Mouse (Mus musculus) forebrain, embryonic 16.5 days (tissue): ENCODE results near the gene Tfcp2. TPM values are rescaled to one million over a fixed set of nuclear protein-coding genes. Genes with fewer than 3 reads are reported as not detected.

Experiments used
- ATAC-seq: fragments of 200-750 bp; cut with Nextera tagmentation; 2 replicates; pipeline ENCODE4 v1.8.0; 2017; ENCODE audit warnings: mild to moderate bottlenecking, moderate library complexity
- H3K27ac ChIP-seq: fragments of 300-500 bp; sonication (generic); 2 replicates; pipeline ENCODE4 v1.5.1; 2014; ENCODE audit warnings: low read length, control low read depth
- H3K27me3 ChIP-seq: fragments of 300-500 bp; sonication (generic); replicated peaks from 2 replicates; pipeline ENCODE4 v1.6.1; 2014; ENCODE audit warnings: low read length; ENCODE audit not compliant: control insufficient read depth, insufficient read depth
- H3K36me3 ChIP-seq: fragments of 300-500 bp; sonication (generic); 2 replicates; pipeline ENCODE4 v1.6.1; 2014; ENCODE audit not compliant: control insufficient read depth, insufficient read depth
- H3K4me1 ChIP-seq: fragments of 300-500 bp; sonication (generic); replicated peaks from 2 replicates; pipeline ENCODE4 v1.6.1; 2014; ENCODE audit warnings: low read length; ENCODE audit not compliant: control insufficient read depth, insufficient read depth
- H3K4me2 ChIP-seq: fragments of 300-500 bp; sonication (generic); 2 replicates; pipeline ENCODE4 v1.6.1; 2014; ENCODE audit warnings: mild to moderate bottlenecking, low read length, control low read depth
- H3K4me3 ChIP-seq: fragments of 300-500 bp; sonication (generic); replicated peaks from 2 replicates; pipeline ENCODE4 v1.5.1; 2014; ENCODE audit warnings: mild to moderate bottlenecking, low read length, control low read depth
- H3K9ac ChIP-seq: fragments of 300-500 bp; sonication (generic); replicated peaks from 2 replicates; pipeline ENCODE4 v1.6.1; 2014; ENCODE audit warnings: low read depth, low read length, control low read depth
- H3K9me3 ChIP-seq: fragments of 300-500 bp; sonication (generic); 2 replicates; pipeline ENCODE4 v1.6.1; 2016; ENCODE audit warnings: low read length; ENCODE audit not compliant: control insufficient read depth
- WGBS: fragments of 180-500 bp; shearing (Covaris S2); extraction: QIAGEN DNeasy Blood & Tissue Kit; methylation state at CpG from one replicate; pipeline ENCODE4 v1.1.7; 2014; 5-methylcytosine and 5-hydroxymethylcytosine counted together
- polyA plus RNA-seq: library from polyadenylated mRNA; unstranded; fragments of >200 nt; fragmentation: Nextera tagmentation; extraction: Ambion mirVana; gene quantifications from 2 replicates; pipeline ENCODE4 v1.2.1, GENCODE M21; 2015

Gene Tfcp2
- polyA plus RNA-seq, 1 experiment from 2014 or later, result 35.1 TPM

DNA sequence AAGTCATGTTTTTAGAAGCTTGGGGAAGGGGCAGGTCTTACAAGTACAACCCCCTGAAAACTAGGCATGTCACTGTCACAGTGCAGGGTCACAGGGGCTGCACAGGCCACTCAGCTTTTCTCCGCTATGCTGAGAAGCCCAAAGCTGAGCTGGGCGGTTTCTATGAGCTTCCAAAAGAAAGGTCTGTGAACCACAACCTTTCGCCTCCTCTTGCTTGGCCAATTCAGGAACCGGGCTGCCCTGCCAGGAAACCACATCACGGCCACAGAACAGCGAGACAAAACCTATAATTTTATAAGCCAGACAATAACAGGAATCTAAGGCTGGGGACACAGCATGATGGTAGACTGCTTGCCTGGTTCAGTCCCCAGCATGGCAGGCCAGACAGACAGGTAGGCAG lies 36.5 kb upstream of the Tfcp2 start:
- Histone ChIP-seq H3K4me1 (no peaks in the 10 kb centered on the region), H3K4me3 (no peak overlapping the region), H3K27ac (no peak overlapping the region), H3K36me3 (peaks cover 14% of the 10 kb centered on the region), H3K27me3 (no peaks in the 10 kb centered on the region), H3K4me2 (no peak overlapping the region), H3K9me3 (no peaks in the 10 kb centered on the region), H3K9ac (no peak overlapping the region)
- no peak for ATAC-seq
- WGBS, result 86% methylated on average over 6 of the region's 6 CpGs

DNA sequence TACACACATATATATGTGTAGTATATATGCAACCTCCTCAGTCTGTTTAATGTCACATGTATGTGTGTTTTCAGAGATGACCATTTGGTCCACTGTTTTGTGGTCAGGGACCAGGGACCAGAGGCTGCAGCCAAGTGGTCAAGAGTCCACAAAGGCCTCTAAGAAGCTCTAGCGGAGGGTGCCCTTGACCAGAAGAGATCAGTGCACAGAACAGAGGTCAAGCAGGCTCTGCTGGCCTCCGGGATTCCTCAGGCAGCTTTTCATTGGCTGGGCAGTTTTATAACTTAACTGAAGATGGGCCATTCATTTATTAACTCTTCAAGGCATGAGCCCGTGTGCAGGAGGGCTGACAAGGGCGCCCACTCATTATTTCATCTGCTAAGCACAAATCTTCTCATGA lies 35.4 kb upstream of the Tfcp2 start:
- H3K36me3 ChIP-seq, result peaks cover 20% of the 10 kb centered on the region
- ATAC-seq, result no peak
- H3K9me3 ChIP-seq, result no peaks in the 10 kb centered on the region
- no peak overlapping the region for H3K9ac ChIP-seq
- no peaks in the 10 kb centered on the region for H3K4me1 ChIP-seq
- H3K4me3 ChIP-seq, result no peak overlapping the region
- no peak overlapping the region for H3K27ac ChIP-seq
- H3K27me3 ChIP-seq, result no peaks in the 10 kb centered on the region
- WGBS, result 83% methylated on average over 4 of the region's 4 CpGs
- H3K4me2 ChIP-seq, result no peak overlapping the region

DNA sequence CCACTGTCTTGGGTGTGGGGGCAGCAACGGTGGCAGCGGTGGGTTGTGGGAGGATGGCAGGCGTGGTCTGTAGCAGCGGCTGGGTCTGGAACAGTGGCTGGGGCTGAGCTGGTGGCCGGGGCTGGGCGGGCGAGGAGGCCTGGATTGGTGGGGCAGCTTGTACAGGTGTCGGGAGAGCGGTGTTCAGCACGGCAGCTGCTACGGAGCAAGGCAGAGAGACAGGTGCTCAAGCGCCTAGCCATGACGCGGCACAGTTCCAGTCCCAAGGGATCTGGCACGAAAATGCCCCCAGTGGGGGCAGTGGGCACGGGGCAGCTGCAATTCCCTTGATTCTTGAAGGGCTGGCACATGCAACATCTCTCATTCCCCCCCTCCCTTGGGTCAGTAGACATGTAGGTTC lies 34.1 kb upstream of the Tfcp2 start:
- H3K9me3 ChIP-seq, result no peaks in the 10 kb centered on the region
- no peak for ATAC-seq
- no peaks in the 10 kb centered on the region for H3K4me1 ChIP-seq
- H3K27ac ChIP-seq, result no peak overlapping the region
- H3K27me3 ChIP-seq, result no peaks in the 10 kb centered on the region
- H3K4me2 ChIP-seq, result no peak overlapping the region
- no peak overlapping the region for H3K4me3 ChIP-seq
- 94% methylated on average over 16 of the region's 16 CpGs for WGBS
- no peak overlapping the region for H3K9ac ChIP-seq
- H3K36me3 ChIP-seq, result peaks cover 20% of the 10 kb centered on the region

DNA sequence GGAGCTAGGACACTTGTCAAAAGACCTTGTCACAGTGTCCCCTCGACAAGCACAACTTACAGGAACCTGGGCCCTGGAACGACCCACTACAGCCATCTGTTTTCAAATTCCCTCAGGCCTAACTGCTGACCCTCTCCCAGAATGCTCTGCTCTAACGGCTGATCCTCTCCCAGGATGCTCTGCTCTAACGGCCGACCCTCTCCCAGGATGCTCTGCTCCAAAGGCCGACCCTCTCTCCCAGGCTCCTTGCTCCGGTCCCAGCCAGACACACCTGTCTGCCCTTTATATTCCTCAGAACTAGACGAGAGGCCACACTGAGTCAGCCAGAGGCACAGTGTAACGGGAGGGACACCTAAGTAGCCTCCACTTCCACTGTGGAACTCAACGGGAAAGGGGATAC lies 28.3 kb upstream of the Tfcp2 start:
- no peaks in the 10 kb centered on the region for H3K27me3 ChIP-seq
- WGBS, result 91% methylated on average over 10 of the region's 10 CpGs
- peaks cover 21% of the 10 kb centered on the region for H3K36me3 ChIP-seq
- no peak overlapping the region for H3K9ac ChIP-seq
- H3K4me2 ChIP-seq, result no peak overlapping the region
- ATAC-seq, result no peak
- H3K4me1 ChIP-seq, result no peaks in the 10 kb centered on the region
- H3K4me3 ChIP-seq, result no peak overlapping the region
- H3K27ac ChIP-seq, result no peak overlapping the region
- no peaks in the 10 kb centered on the region for H3K9me3 ChIP-seq

DNA sequence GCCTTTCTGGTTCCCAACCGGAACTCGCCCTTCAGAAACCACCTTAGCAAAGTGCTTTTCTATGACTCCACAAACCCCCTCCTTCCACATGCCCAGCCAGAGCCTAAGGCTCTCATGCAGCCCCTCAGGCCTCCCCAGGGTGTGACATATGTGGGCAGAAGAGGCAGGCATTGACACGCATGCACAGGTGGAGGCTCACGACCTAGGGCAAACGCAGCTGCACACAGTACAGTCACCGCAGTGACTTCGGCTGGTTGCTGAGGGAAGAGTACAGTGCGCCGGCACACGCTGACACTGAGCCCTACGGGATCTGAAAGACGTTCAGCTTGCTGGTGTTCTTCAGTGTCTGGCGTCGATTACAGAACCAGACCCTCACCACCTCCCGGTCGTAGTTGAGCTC lies 26.2 kb upstream of the Tfcp2 start:
- ATAC-seq, result no peak
- H3K36me3 ChIP-seq, result peaks cover 17% of the 10 kb centered on the region
- 90% methylated on average over 16 of the region's 16 CpGs for WGBS

DNA sequence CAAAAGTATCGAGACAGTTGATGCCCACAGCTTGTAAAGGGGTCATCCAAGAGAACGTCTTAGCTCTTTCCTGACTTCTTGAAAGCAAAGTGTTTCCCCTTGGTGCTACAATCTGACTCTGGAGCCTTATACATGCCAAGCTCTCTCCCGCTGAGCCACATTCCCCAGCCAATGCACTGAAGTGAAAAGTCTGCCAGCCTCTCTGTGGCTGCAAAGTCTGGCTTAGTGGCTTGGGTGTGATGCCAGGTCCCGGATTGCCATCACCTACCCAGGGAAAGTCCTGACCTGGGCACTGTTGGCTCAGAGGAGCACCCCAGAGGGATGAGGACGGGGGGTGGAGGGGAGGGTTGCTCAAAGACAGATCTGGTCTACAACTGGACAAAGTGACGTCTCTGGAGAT lies 25.0 kb upstream of the Tfcp2 start:
- WGBS, result 88% methylated on average over 6 of the region's 6 CpGs
- Histone ChIP-seq H3K4me3 (no peak overlapping the region), H3K4me1 (peaks cover 12% of the 10 kb centered on the region), H3K27ac (no peak overlapping the region), H3K36me3 (peaks cover 13% of the 10 kb centered on the region), H3K4me2 (no peak overlapping the region), H3K9me3 (no peaks in the 10 kb centered on the region), H3K9ac (no peak overlapping the region), H3K27me3 (no peaks in the 10 kb centered on the region)
- ATAC-seq, result no peak

More for the DNA sequence above, 26.2 kb upstream of the Tfcp2 start:
- Histone ChIP-seq H3K27ac (no peak overlapping the region), H3K9me3 (no peaks in the 10 kb centered on the region), H3K27me3 (no peaks in the 10 kb centered on the region), H3K9ac (no peak overlapping the region), H3K4me1 (peaks cover 12% of the 10 kb centered on the region), H3K4me2 (no peak overlapping the region), H3K4me3 (no peak overlapping the region)

DNA sequence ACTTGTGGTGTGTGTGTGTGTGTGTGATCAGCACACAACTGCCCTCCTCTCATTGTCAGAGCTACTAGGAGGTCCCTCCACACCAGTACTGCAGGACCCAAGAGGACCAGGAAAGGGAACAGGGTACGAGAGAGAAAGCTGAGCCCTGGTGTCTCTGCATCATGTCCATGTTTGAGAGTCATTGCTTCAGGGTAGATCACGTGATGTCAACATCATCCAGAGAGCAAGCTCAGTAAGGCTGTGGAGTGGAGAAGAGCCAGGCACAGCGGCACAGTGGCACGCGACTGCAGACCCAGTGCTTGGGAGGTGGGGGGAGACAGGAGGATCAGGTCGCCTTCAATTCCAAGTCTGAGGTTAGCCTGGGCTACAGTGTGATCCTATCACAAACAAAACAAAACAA lies 24.6 kb upstream of the Tfcp2 start:
- WGBS, result 87% methylated on average over 6 of the region's 6 CpGs
- H3K4me3 ChIP-seq, result no peak overlapping the region
- H3K36me3 ChIP-seq, result peaks cover 13% of the 10 kb centered on the region
- H3K27me3 ChIP-seq, result no peaks in the 10 kb centered on the region
- no peak overlapping the region for H3K4me2 ChIP-seq
- ATAC-seq, result no peak
- H3K9ac ChIP-seq, result no peak overlapping the region
- H3K27ac ChIP-seq, result no peak overlapping the region
- H3K4me1 ChIP-seq, result peaks cover 12% of the 10 kb centered on the region
- H3K9me3 ChIP-seq, result no peaks in the 10 kb centered on the region

DNA sequence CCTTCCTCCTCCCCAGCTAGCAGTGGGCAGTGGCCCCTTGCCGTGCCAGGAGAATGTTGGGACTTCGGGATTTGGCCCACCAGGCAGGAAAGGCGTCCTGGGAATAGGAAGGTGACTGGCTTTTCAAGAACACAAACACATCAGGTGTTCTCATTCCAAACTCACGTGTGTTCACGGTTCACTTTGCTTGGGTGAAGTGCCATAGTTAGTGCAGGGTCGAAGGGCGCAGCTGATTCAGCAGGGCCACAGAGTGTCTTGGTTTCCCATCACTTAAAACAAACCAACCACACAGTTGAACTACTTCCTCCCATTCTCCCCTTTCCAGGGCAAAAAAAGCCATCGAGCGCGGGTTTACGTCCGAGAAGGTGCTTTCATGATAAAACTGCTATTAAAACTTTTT lies 23.6 kb upstream of the Tfcp2 start:
- ATAC-seq, result no peak
- H3K36me3 ChIP-seq, result peaks cover 13% of the 10 kb centered on the region
- H3K27ac ChIP-seq, result no peak overlapping the region
- no peak overlapping the region for H3K4me2 ChIP-seq
- no peaks in the 10 kb centered on the region for H3K27me3 ChIP-seq
- WGBS, result 87% methylated on average over 12 of the region's 12 CpGs
- H3K4me3 ChIP-seq, result no peak overlapping the region
- no peak overlapping the region for H3K9ac ChIP-seq
- H3K9me3 ChIP-seq, result no peaks in the 10 kb centered on the region
- H3K4me1 ChIP-seq, result peaks cover 12% of the 10 kb centered on the region

DNA sequence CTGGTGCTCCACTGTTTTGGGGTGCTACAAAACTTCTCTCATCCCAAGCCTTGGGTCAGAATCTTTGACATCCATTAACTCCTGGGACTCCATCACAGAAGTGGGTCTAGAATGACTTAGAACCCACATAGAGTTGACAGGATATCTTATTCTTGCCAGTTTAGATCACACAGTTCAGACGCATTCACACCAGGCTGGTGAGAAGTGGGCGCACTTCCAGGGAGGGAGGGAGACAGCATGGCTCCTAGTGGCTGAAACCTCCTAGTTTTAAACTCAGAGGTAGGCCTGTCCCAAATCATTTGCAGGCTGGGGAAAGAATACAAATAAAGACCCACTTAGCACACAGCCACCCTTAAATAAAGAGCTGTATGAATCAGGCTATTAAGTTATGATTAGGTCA lies 22.6 kb upstream of the Tfcp2 start:
- no peaks in the 10 kb centered on the region for H3K27me3 ChIP-seq
- H3K4me3 ChIP-seq, result no peak overlapping the region
- H3K4me2 ChIP-seq, result no peak overlapping the region
- H3K9ac ChIP-seq, result no peak overlapping the region
- H3K27ac ChIP-seq, result no peak overlapping the region
- H3K36me3 ChIP-seq, result peaks cover 8% of the 10 kb centered on the region
- 59% methylated on average over 2 of the region's 2 CpGs for WGBS
- H3K4me1 ChIP-seq, result peaks cover 12% of the 10 kb centered on the region
- no peaks in the 10 kb centered on the region for H3K9me3 ChIP-seq
- no peak for ATAC-seq

DNA sequence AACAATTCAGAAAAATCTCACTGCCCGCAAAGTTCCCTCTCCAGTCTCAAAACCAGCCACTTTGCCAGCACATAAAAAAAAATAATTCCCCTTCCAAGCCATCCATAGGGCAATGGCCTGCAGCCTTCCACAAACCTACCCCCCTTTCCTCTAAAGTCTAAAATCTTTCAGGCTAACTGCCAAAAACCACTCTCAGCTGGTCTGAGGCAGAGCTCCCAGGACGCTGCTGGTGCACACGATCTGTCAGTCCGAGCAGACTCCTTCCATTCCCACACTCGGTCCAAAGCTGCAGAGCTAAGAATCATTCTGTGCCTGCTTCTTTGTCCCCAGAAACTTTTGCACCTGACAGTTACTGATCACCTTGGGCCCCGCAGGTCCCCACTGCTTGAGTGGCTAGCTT lies 22.1 kb upstream of the Tfcp2 start:
- Histone ChIP-seq H3K4me3 (no peak overlapping the region), H3K36me3 (peaks cover 8% of the 10 kb centered on the region), H3K9me3 (no peaks in the 10 kb centered on the region), H3K9ac (no peak overlapping the region), H3K27me3 (no peaks in the 10 kb centered on the region), H3K4me1 (peaks cover 12% of the 10 kb centered on the region), H3K4me2 (no peak overlapping the region), H3K27ac (peak overlapping the region; percentile 33; the same call in 1 of the 2 replicates)
- ATAC-seq, result no peak
- 41% methylated on average over 6 of the region's 6 CpGs for WGBS
